27 mouse cellular contexts compared by ENCODE assay signal in genomic region chr12:87289100-87289499, GRCm38 (mm10). TPM values are rescaled to one million over a fixed set of nuclear protein-coding genes. Genes with fewer than 3 reads are reported as not detected.
A peak's percentile ranks its signal among the peaks of the same experiment; 100 is the strongest.
DNase-seq lines count a peak whose midpoint lies in the region; ATAC-seq and TF ChIP-seq lines count a peak whose summit lies in the region.
"Had no signal": no experiment of that assay in that cellular context is flagged by ENCODE, and none has a peak within 500 bp of the region (broad histone marks: within the 10 kb centered on the region; RNA-seq: fewer than 3 reads in every experiment).

No protein-coding gene starts in this region.

- TF ChIP-seq CTCF in ES-Bruce4 (IDR thresholded peaks at IDR 0.05; ENCODE audit: low read depth, low read length): no peak

- no peak for TF ChIP-seq POLR2A in ES-Bruce4 (IDR thresholded peaks at IDR 0.05; ENCODE audit: insufficient read depth, low read length)

- H3K27ac ChIP-seq in ES-Bruce4 (ENCODE audit: insufficient read depth, low read length): 0 out of 2 replicates have a peak overlapping the region, but pooled peaks have one; percentile 12

- no peaks in the 10 kb centered on the region for H3K36me3 ChIP-seq in ES-Bruce4 (ENCODE audit: control insufficient read depth, insufficient read depth, low read length, poor library complexity, severe bottlenecking)
- H3K36me3 ChIP-seq: G1E had no signal

- H3K27me3 ChIP-seq in ES-Bruce4 (ENCODE audit: control insufficient read depth, insufficient read depth, low read length, poor library complexity, severe bottlenecking): no peaks in the 10 kb centered on the region
- H3K27me3 ChIP-seq: CH12.LX had no signal

- peak; percentile 88 for DNase-seq in ES-CJ7 (ENCODE audit: low read depth, low spot score)
- DNase-seq in R1 (ENCODE audit: low read depth, low spot score): peak; percentile 82
- peak; percentile 67 for DNase-seq in ZHBTc4 (ENCODE audit: low read depth, low spot score)
- no peak for DNase-seq in left cerebral cortex, adult 8-10 months (ENCODE audit: low spot score in 2 of 2)
- DNase-seq in right cerebral cortex, postnatal 14 days: no peak
- no peak for DNase-seq in testis, postnatal 10 days (ENCODE audit: low spot score)
- DNase-seq: adrenal gland, adult 2 months; adrenal gland, adult 8-10 months; adrenal gland, postnatal 10 days; adrenal gland, postnatal 14 days; adrenal gland, postnatal 25 days; adrenal gland, postnatal 36 days; B cell, adult 2 months; cerebellum, adult 11 months; cerebellum, adult 11-12 months; cerebellum, adult 18-20 months; cerebellum, adult 2 months; cerebellum, adult 8-10 months; cerebellum, adult 9-10 months had no signal

- H3K9ac ChIP-seq in ES-Bruce4 (ENCODE audit: low read depth, poor library complexity, severe bottlenecking): no peak overlapping the region

- no peak for ATAC-seq in monocyte, adult 5-6 weeks (replicated peaks; ENCODE audit: insufficient number of reproducible peaks, low FRiP score, low TSS enrichment, poor library complexity, severe bottlenecking)
- ATAC-seq: activated CD4-positive, CD25-positive, alpha-beta regulatory T cell, adult 4 months; CD4-positive, CD25-positive, alpha-beta regulatory T cell, adult 4 months; Patski had no signal

- peak; percentile 71; the same call in 1 of the 2 replicates for TF ChIP-seq EP300 in ES-Bruce4 (IDR thresholded peaks at IDR 0.05; ENCODE audit: insufficient read depth, low read depth, low read length)

- no peaks in the 10 kb centered on the region for H3K9me3 ChIP-seq in ES-Bruce4 (replicated peaks; ENCODE audit: control insufficient read depth, insufficient read depth, low read length, poor library complexity, severe bottlenecking)

- peaks cover 2% of the 10 kb centered on the region for H3K4me1 ChIP-seq in ES-Bruce4 (ENCODE audit: control insufficient read depth, insufficient read depth, low read length)

- no peak overlapping the region for H3K4me3 ChIP-seq in ES-Bruce4 (ENCODE audit: low read depth, low read length)

RNA-seq across cellular contexts. Expression of gene Ism2, which starts 10.4 kb away (rescaled TPM):
- 5.5 and 5.9 TPM in 2 replicates for polyA plus RNA-seq in ES-Bruce4 (2011; ENCODE audit: insufficient read depth, insufficient read length, low read depth, missing spikeins)
- total RNA-seq in left cerebral cortex, adult 8-10 months (2022): under 1 TPM; 0.32 to 0.91 (median 0.54) TPM
- not detected in 3 replicates for total RNA-seq in monocyte, adult 5-6 weeks (2017)
- total RNA-seq: adrenal gland, adult 2 months; adrenal gland, postnatal 14 days; adrenal gland, postnatal 25 days; MEL had no signal
- polyA plus RNA-seq: activated CD4-positive, CD25-positive, alpha-beta regulatory T cell, adult 4 months; CD4-positive, CD25-positive, alpha-beta regulatory T cell, adult 4 months; G1E had no signal

RNA-seq across cellular contexts. Expression of gene Ahsa1, which starts 22.8 kb away (rescaled TPM):
- polyA plus RNA-seq in ES-Bruce4 (2011; ENCODE audit: insufficient read depth, insufficient read length, low read depth, missing spikeins): 195 and 198 TPM in 2 replicates
- 100 to 1,000 TPM; 129 to 167 (median 149) TPM for total RNA-seq in left cerebral cortex, adult 8-10 months (2022)
- 175 to 197 TPM (median 181 TPM) in 3 replicates for total RNA-seq in monocyte, adult 5-6 weeks (2017)

RNA-seq across cellular contexts. Expression of gene Vipas39, which starts 23.0 kb away (rescaled TPM):
- 31.0 and 33.8 TPM in 2 replicates for polyA plus RNA-seq in ES-Bruce4 (2011; ENCODE audit: insufficient read depth, insufficient read length, low read depth, missing spikeins)
- total RNA-seq in left cerebral cortex, adult 8-10 months (2022): 10 to 100 TPM; 50.5 to 60.0 (median 57.6) TPM
- 29.4 to 34.9 TPM (median 34.6 TPM) in 3 replicates for total RNA-seq in monocyte, adult 5-6 weeks (2017)

RNA-seq across cellular contexts. Expression of gene Noxred1, which starts 50.6 kb away (rescaled TPM):
- 4.8 and 6.1 TPM in 2 replicates for polyA plus RNA-seq in ES-Bruce4 (2011; ENCODE audit: insufficient read depth, insufficient read length, low read depth, missing spikeins)
- total RNA-seq in left cerebral cortex, adult 8-10 months (2022): 1 to 10 TPM in 2 of 4 experiments, under 1 TPM in 2; 0.89 to 1.6 (median 1.0) TPM
- total RNA-seq in monocyte, adult 5-6 weeks (2017): 0.29 to 0.86 TPM in 2 of 3 replicates, not detected in the other
- polyA plus RNA-seq: adrenal gland, adult 2 months; G1E had no signal

Comparison
In these comparisons a context has a peak if more than half of its experiments do, and no peak if none do; other contexts are left out.
1. DNase-seq: peak in ES-CJ7 (single experiment), R1 (single experiment) and ZHBTc4 (single experiment); none in left cerebral cortex, adult 8-10 months (0 of 2), right cerebral cortex, postnatal 14 days (single experiment) and testis, postnatal 10 days (single experiment).